Mouse (Mus musculus): Measurements from ENCODE around the gene Gm10309. TPM values are rescaled to one million over a fixed set of nuclear protein-coding genes. Genes with fewer than 3 reads are reported as not detected.

Gm10309 gene
- polyA plus RNA-seq, 1 experiment from 2014 or later = 0.45 TPM

Other genes with a start within 250 kb of the Gm10309 start
- 5.1 and 5.2 TPM in 2 replicates for gene Epas1, start 248.5 kb upstream of the Gm10309 start, polyA plus RNA-seq (2015; fragmentation: Nextera tagmentation; extraction: Ambion mirVana)

Data from midbrain, embryonic 15.5 days (tissue).